Mouse (Mus musculus) G1E-ER4 (cell line): ENCODE measurements around the gene Defb18. TPM values are rescaled to one million over a fixed set of nuclear protein-coding genes. Genes with fewer than 3 reads are reported as not detected.

Source experiments
- GATA1 ChIP-seq: IDR thresholded peaks from one replicate; pipeline ENCODE4 v1.8.0; 2012; ENCODE audit warnings: low read length, inconsistent platforms
- polyA plus RNA-seq: library from polyadenylated mRNA; stranded (reverse); fragments of >175 nt; gene quantifications from 2 replicates; pipeline ENCODE4 v1.2.3, GENCODE M21; 2012

Defb18 gene
- polyA plus RNA-seq = not detected in 2 replicates

DNA sequence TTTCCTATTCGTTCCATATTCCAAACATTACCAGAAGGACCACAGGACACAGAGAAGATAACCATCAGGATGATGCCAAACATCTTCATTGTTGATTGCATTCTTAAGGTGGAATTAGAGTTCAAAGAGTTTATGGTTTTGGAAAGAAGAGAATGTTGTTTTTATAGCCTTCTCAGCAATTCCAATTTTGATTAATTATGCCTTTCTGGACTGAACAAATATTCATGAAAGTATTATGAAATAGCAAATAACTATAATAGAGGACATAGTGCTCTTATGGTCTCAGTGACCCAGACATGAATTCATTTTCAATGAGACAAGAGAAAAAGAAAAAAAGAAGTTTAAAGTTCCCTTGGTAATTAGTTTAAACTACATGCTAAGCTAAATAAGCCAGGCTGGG, at the start of gene Defb18:
TSS of gene Defb18 (minus strand) at position 101 of the 400 bp plus-strand sequence.
- TF ChIP-seq GATA1 = no peak

GRCm38 (mm10) chr1:18271095-18271494, 33.9 kb upstream of the Defb18 start:
- TF ChIP-seq GATA1 = no peak

- no peak for TF ChIP-seq GATA1
Measured at GRCm38 (mm10) chr1:18268845-18269244, 31.6 kb upstream of the Defb18 start.

DNA sequence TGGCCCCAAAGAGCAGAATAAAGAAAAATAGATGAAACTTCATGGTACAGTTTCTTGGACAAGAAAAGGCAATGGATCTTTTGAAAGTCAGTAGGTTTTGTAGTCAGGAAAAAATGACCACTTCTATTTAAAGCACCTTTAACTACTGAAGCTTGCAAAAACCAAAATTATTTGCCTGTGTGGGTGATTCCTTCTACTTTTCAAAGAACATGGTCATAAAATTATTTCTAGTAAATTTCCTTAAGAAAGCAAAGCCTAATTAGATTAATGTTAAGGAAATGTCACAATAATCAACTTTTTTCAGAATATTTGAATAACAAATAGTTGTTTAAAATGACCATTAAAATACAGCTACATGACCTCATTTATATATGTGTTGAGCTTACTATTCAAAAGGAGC, 27.8 kb upstream of the Defb18 start, which contains the start of gene Defb41:
TSS of gene Defb41 (minus strand) at position 101 of the 400 bp plus-strand sequence.
- TF ChIP-seq GATA1 = no peak

DNA sequence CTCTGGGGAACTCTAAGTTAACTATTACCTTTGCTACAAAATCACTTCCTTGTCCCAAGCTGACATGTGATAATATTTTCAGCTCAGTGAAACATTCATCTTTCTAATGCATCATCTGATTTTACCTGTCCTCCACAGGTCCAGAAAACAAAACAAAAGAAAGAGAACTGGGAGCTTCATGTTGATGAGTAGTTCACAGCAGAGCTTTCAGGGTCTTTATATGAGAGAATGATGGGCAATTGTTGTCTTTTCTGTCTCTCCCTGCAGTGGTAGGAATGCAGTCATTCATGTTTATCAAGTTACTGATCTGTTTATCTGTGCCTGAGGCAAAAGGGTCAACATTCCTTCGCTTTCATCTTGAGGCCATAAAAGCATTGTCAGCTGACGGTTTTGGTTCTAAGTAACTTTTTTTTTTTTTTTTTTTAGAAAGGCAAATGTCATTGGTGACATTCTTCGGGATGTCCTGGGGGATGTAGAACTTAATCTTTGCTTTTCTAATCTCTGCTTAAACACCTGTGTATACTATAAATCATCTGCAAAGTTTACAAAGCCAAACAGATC, 13.8 kb downstream of the Defb18 start:
- TF ChIP-seq GATA1 = no peak

GRCm38 (mm10) chr1:18191719-18192118, 45.5 kb downstream of the Defb18 start:
- no peak for TF ChIP-seq GATA1

- TF ChIP-seq GATA1 = no peak
Measured at GRCm38 (mm10) chr1:18190714-18191712, 46.2 kb downstream of the Defb18 start.

Other genes with a start within 250 kb of the Defb18 start
- gene Crisp4, start 91.5 kb downstream of the Defb18 start, polyA plus RNA-seq = not detected in 2 replicates
- gene Defb41, start 27.7 kb upstream of the Defb18 start, polyA plus RNA-seq = not detected in 2 replicates